Mouse (Mus musculus) thymus, postnatal 0 days (tissue): ENCODE data around the gene Dnajb1. TPM values are rescaled to one million over a fixed set of nuclear protein-coding genes. Genes with fewer than 3 reads are reported as not detected.
"Not testable (repeated sequence)": the region's sequence is repeated elsewhere in the genome, so short reads cannot be mapped to it uniquely, and the experiment has no call there.

Source experiments
- DNase-seq: peaks from one replicate; pipeline ENCODE4 v3.0.0-alpha.2; 2015; ENCODE audit warnings: low spot score
- polyA plus RNA-seq: library from polyadenylated mRNA; unstranded; fragments of >200 nt; fragmentation: Nextera tagmentation; extraction: Ambion mirVana; gene quantifications from 2 replicates; pipeline ENCODE4 v1.2.1, GENCODE M21; 2015

Dnajb1 gene
- 71.2 and 92.9 TPM in 2 replicates for polyA plus RNA-seq

GRCm38 (mm10) chr8:83607661-83608397, at the start of gene Dnajb1, which contains the start of gene Tecr:
Dnajb1 (plus strand) TSS chr8:83608193.
Tecr (minus strand) TSS chr8:83607971.
- DNase-seq, result peak; percentile 100

- no peak for DNase-seq
These were observed 45.3 kb upstream of the Dnajb1 start for GRCm38 (mm10) chr8:83562669-83563068.

- DNase-seq, result no peak
These were observed 44.7 kb upstream of the Dnajb1 start for GRCm38 (mm10) chr8:83563246-83563645.

- peak; percentile 56 for DNase-seq
These were observed 42.1 kb upstream of the Dnajb1 start for GRCm38 (mm10) chr8:83565731-83566375.

GRCm38 (mm10) chr8:83566469-83567395, 41.3 kb upstream of the Dnajb1 start, which contains the start of gene Ndufb7:
Ndufb7 (plus strand) TSS chr8:83566671.
- peak; percentile 91 for DNase-seq

- DNase-seq, result no peak
These were observed 40.3 kb upstream of the Dnajb1 start for GRCm38 (mm10) chr8:83567668-83568067.

GRCm38 (mm10) chr8:83568128-83568527, 39.9 kb upstream of the Dnajb1 start:
- DNase-seq, result no peak

- DNase-seq, result no peak
These were observed 39.2 kb upstream of the Dnajb1 start for GRCm38 (mm10) chr8:83568755-83569154.

- DNase-seq, result no peak
These were observed 38.8 kb upstream of the Dnajb1 start for GRCm38 (mm10) chr8:83569165-83569564.

GRCm38 (mm10) chr8:83570272-83571000, 37.6 kb upstream of the Dnajb1 start:
- DNase-seq, result no peak

- DNase-seq, result not testable (repeated sequence)
These were observed 37.0 kb upstream of the Dnajb1 start for GRCm38 (mm10) chr8:83571001-83571340.

GRCm38 (mm10) chr8:83571791-83572190, 36.2 kb upstream of the Dnajb1 start:
- no peak for DNase-seq

- no peak for DNase-seq
These were observed 35.7 kb upstream of the Dnajb1 start for GRCm38 (mm10) chr8:83572246-83572812.

- DNase-seq, result peak; percentile 78
These were observed 34.7 kb upstream of the Dnajb1 start for GRCm38 (mm10) chr8:83573140-83573875.

- DNase-seq, result no peak
These were observed 33.2 kb upstream of the Dnajb1 start for GRCm38 (mm10) chr8:83574631-83575315.

- no peak for DNase-seq
These were observed 32.2 kb upstream of the Dnajb1 start for GRCm38 (mm10) chr8:83575561-83576515.

GRCm38 (mm10) chr8:83576516-83576895, 31.5 kb upstream of the Dnajb1 start:
- no peak for DNase-seq

- no peak for DNase-seq
These were observed 31.1 kb upstream of the Dnajb1 start for GRCm38 (mm10) chr8:83576921-83577320.
